Mouse (Mus musculus) cerebellum, postnatal 14 days (tissue): ENCODE measurements around the gene Vmn1r40.
A peak's percentile ranks its signal among the peaks of the same experiment; 100 is the strongest.

Source experiments
- DNase-seq, 2 experiments: peaks; one replicate each; pipeline ENCODE4 v3.0.0; 2021; ENCODE audit warnings: mixed read lengths in 2 of 2

Vmn1r40 gene

GRCm38 (mm10) chr6:89707240-89707639 lies at the start of gene Vmn1r40:
Gene Vmn1r40 (plus strand): TSS chr6:89707540.
- DNase-seq: no peak

GRCm38 (mm10) chr6:89658342-89658741 lies 49.0 kb upstream of the Vmn1r40 start:
- DNase-seq: no peak

GRCm38 (mm10) chr6:89658931-89659330 lies 48.4 kb upstream of the Vmn1r40 start:
- no peak for DNase-seq

GRCm38 (mm10) chr6:89659692-89660423 lies 47.5 kb upstream of the Vmn1r40 start:
- peak in 1 of 2 experiments; percentile 51 for DNase-seq

- DNase-seq: no peak
Measured at GRCm38 (mm10) chr6:89660490-89660889, 46.9 kb upstream of the Vmn1r40 start.

GRCm38 (mm10) chr6:89662521-89662920 lies 44.8 kb upstream of the Vmn1r40 start:
- no peak for DNase-seq

- DNase-seq: no peak
Measured at GRCm38 (mm10) chr6:89665155-89665554, 42.2 kb upstream of the Vmn1r40 start.

GRCm38 (mm10) chr6:89665667-89666066 lies 41.7 kb upstream of the Vmn1r40 start:
- no peak for DNase-seq

- DNase-seq: no peak
Measured at GRCm38 (mm10) chr6:89666976-89667375, 40.4 kb upstream of the Vmn1r40 start.

GRCm38 (mm10) chr6:89669556-89669955 lies 37.8 kb upstream of the Vmn1r40 start:
- no peak for DNase-seq

GRCm38 (mm10) chr6:89671431-89671830 lies 35.9 kb upstream of the Vmn1r40 start:
- no peak for DNase-seq

GRCm38 (mm10) chr6:89672641-89673040 lies 34.7 kb upstream of the Vmn1r40 start:
- peak; percentile 73 to 83 for DNase-seq

GRCm38 (mm10) chr6:89673135-89673780 lies 34.1 kb upstream of the Vmn1r40 start:
- DNase-seq: peak; percentile 54 to 72

- no peak for DNase-seq
Measured at GRCm38 (mm10) chr6:89678522-89678921, 28.8 kb upstream of the Vmn1r40 start.

GRCm38 (mm10) chr6:89679291-89679835 lies 28.0 kb upstream of the Vmn1r40 start:
- DNase-seq: peak; percentile 85 to 87

GRCm38 (mm10) chr6:89680155-89680554 lies 27.2 kb upstream of the Vmn1r40 start:
- peak; percentile 92 to 94 for DNase-seq

GRCm38 (mm10) chr6:89684231-89684630 lies 23.1 kb upstream of the Vmn1r40 start:
- DNase-seq: peak; percentile 46 to 64

GRCm38 (mm10) chr6:89687100-89687499 lies 20.2 kb upstream of the Vmn1r40 start:
- DNase-seq: no peak

- no peak for DNase-seq
Measured at GRCm38 (mm10) chr6:89706624-89707023, 716 bp upstream of the Vmn1r40 start.

GRCm38 (mm10) chr6:89718051-89718450 lies 10.7 kb downstream of the Vmn1r40 start:
- DNase-seq: no peak

GRCm38 (mm10) chr6:89740466-89740865 lies 33.1 kb downstream of the Vmn1r40 start, which contains the start of gene Vmn1r41:
Gene Vmn1r41 (plus strand): TSS chr6:89740766.
- no peak for DNase-seq

- DNase-seq: no peak
Measured at GRCm38 (mm10) chr6:89742811-89743210, 35.5 kb downstream of the Vmn1r40 start.
